Comparison of ENCODE assay signal across 16 mouse cellular contexts in the genomic region with DNA sequence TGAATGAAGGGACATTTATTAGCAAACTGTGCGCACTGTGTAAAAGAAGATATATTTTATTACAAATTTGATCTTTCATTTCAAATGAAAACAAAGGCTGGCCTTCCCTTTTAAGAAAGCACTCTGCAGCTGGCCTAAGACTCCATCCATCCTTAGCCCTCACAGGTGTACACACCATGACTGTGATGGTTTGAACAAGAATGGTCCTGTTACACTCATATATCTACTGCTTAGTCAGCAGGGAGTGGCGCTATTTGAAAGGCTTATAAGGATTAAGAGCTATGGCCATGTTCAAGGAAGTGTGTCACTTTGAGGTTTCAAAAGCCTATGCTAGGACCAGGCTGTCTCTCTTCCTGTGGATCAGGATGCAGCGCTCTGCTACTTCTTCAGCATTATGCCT.
DNase-seq lines count a peak whose midpoint lies in the region; ATAC-seq and TF ChIP-seq lines count a peak whose summit lies in the region.
"Had no signal": no experiment of that assay in that cellular context is flagged by ENCODE, and none has a peak within 500 bp of the region (broad histone marks: within the 10 kb centered on the region; RNA-seq: fewer than 3 reads in every experiment).

No protein-coding gene starts in this region.

- 70% methylated on average over 3 of the region's 3 CpGs for whole genome bisulfite sequencing in stomach, postnatal 0 days

- no peak for TF ChIP-seq EP300 in stomach, postnatal 0 days (optimal IDR thresholded peaks at IDR 0.05)

- H3K9ac ChIP-seq in stomach, postnatal 0 days (ENCODE audit: low read length), result no peak overlapping the region
- H3K9ac ChIP-seq: embryonic facial prominence, embryonic 13.5 days; embryonic facial prominence, embryonic 15.5 days; forebrain, embryonic 12.5 days had no signal

- peak overlapping the region; percentile 96 for H3K27ac ChIP-seq in gastrocnemius, adult 2 months
- H3K27ac ChIP-seq in stomach, postnatal 0 days (replicated peaks), result no peak overlapping the region
- H3K27ac ChIP-seq: embryonic facial prominence, embryonic 13.5 days; embryonic facial prominence, embryonic 15.5 days; forebrain, embryonic 10.5 days; forebrain, embryonic 12.5 days had no signal

- intact Hi-C loops in gastrocnemius, adult 2 months (cut with DNase I), result no loop called here
- intact Hi-C loops in gastrocnemius, postnatal 36 days (cut with DNase I), result no loop called here

- TF ChIP-seq CTCF in gastrocnemius, adult 2 months (IDR thresholded peaks at IDR 0.05), result no peak
- TF ChIP-seq CTCF in stomach, postnatal 0 days (IDR thresholded peaks at IDR 0.05; ENCODE audit: low read depth), result no peak

- no peak for DNase-seq in gastrocnemius, adult 2 months
- no peak for DNase-seq in gastrocnemius, postnatal 36 days
- DNase-seq in 416B (ENCODE audit: low read depth), result peak; percentile 48
- no peak for DNase-seq in stomach, postnatal 0 days (ENCODE audit: low spot score)
- no peak for DNase-seq in adrenal gland, adult 8-10 months
- DNase-seq: adrenal gland, adult 2 months; adrenal gland, postnatal 14 days; adrenal gland, postnatal 36 days; embryo, embryonic 11 days had no signal

- ATAC-seq in stomach, postnatal 0 days (ENCODE audit: low FRiP score, low TSS enrichment), result peak; percentile 79
- ATAC-seq: forebrain, embryonic 14.5 days; forebrain, embryonic 16.5 days had no signal

- no peak overlapping the region for H3K4me3 ChIP-seq in gastrocnemius, adult 2 months
- H3K4me3 ChIP-seq in stomach, postnatal 0 days (ENCODE audit: low read depth, low read length), result no peak overlapping the region
- H3K4me3 ChIP-seq: embryonic facial prominence, embryonic 13.5 days; embryonic facial prominence, embryonic 15.5 days; erythroblast, embryonic 14.5 days; forebrain, embryonic 10.5 days; forebrain, embryonic 12.5 days had no signal

- H3K36me3 ChIP-seq in stomach, postnatal 0 days (ENCODE audit: control insufficient read depth, insufficient read depth, low read length), result no peaks in the 10 kb centered on the region
- H3K36me3 ChIP-seq: embryonic facial prominence, embryonic 13.5 days; embryonic facial prominence, embryonic 15.5 days; forebrain, embryonic 10.5 days; forebrain, embryonic 12.5 days had no signal

- no peaks in the 10 kb centered on the region for H3K27me3 ChIP-seq in stomach, postnatal 0 days (ENCODE audit: control insufficient read depth, insufficient read depth, low read length)
- H3K27me3 ChIP-seq: embryonic facial prominence, embryonic 13.5 days; embryonic facial prominence, embryonic 15.5 days; forebrain, embryonic 12.5 days had no signal

- no peaks in the 10 kb centered on the region for H3K9me3 ChIP-seq in stomach, postnatal 0 days (ENCODE audit: control insufficient read depth, low read length)
- H3K9me3 ChIP-seq: embryonic facial prominence, embryonic 13.5 days; embryonic facial prominence, embryonic 15.5 days; forebrain, embryonic 10.5 days; forebrain, embryonic 12.5 days had no signal

- H3K4me1 ChIP-seq in stomach, postnatal 0 days (replicated peaks; ENCODE audit: control insufficient read depth, insufficient read depth), result no peaks in the 10 kb centered on the region

- no peak overlapping the region for H3K4me2 ChIP-seq in stomach, postnatal 0 days (replicated peaks; ENCODE audit: low read depth)
- H3K4me2 ChIP-seq: embryonic facial prominence, embryonic 13.5 days; embryonic facial prominence, embryonic 15.5 days; forebrain, embryonic 12.5 days had no signal
